Mouse (Mus musculus) spleen, postnatal 10 days (tissue): ENCODE results near the gene Eif3a.

ENCODE experiments used
- DNase-seq, 2 experiments: peaks; one replicate each; pipeline ENCODE4 v3.0.0; 2021 to 2022; ENCODE audit warnings: low spot score in 2 of 2

Gene Eif3a

GRCm38 (mm10) chr19:60758896-60759835 lies 31.3 kb downstream of the Eif3a start:
- DNase-seq, result no peak

DNA sequence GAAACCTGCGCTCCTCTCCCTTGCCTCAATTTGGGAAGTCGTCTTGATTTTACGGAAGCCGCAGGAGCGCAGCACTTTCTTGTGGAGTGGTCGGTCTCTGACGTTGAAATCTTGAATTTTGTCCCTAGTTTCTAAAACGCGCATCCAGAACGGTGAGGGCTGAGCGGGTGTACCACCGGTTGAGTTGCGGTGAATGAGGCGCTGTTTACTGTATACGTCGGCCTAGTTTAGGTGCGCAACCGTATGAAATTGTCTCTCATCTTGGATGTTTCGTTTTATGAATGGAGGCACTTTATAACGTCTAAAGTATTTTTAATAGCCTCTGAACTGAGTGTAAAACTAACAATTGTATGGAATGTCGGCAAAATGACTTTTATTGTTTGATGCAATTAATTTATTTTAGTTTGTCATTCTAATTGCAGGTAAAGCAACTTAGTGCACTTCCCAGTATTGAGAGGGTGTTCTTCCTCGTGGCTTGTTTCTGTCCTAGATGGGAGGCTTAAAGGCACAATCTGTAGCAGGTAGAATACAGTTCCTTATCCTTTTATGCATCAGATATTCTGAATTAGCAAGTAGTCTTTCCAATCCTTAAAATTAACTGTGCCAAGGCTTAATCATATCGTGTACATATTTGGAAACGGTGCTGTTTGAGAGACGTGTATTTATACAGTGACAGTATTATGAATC lies 33.2 kb downstream of the Eif3a start:
- no peak for DNase-seq

DNA sequence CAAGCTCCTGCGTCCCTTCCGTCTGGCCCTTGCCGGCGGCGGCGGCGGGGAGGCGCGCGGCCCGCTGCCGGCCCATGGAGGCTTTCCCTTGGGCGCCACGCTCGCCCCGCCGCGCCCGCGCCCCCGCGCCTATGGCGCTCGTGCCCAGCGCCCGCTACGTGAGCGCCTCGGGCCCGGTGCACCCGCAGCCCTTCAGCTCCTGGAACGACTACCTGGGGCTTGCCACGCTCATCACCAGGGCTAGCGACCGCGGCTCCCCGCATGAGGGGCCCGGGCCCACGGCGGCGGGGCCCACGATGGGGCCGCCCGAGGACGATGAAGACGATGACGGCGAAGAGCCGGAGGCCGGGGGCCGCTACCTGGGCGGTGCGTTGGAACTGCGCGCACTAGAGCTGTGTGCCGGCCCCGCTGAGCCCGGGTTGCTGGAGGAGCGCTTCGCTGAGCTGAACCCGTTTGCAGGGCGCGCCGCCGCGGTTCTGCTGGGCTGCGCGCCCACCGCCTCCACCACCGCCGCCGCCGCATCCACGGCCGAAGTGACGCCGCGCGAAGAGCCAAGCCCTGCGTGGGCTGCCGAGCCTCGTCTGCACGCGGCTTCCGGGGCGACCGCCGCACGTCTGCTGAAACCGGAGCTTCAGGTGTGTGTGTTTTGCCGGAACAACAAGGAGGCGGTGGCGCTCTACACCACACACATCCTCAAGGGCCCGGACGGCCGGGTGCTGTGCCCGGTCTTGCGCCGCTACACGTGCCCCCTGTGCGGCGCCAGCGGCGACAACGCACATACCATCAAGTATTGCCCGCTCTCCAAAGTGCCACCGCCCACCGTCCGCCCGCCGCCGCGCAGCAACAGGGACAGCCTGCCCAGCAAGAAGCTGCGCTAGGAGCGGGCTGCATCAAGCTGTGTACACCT lies 34.0 kb downstream of the Eif3a start:
- peak; percentile 62 to 73 for DNase-seq

- DNase-seq, result peak; percentile 81 to 92
These were observed 34.8 kb downstream of the Eif3a start, which contains the start of gene Nanos1 for GRCm38 (mm10) chr19:60755438-60756191. Nanos1 (plus strand) TSS chr19:60755987.

- no peak for DNase-seq
These were observed 42.7 kb downstream of the Eif3a start for GRCm38 (mm10) chr19:60747801-60748200.

- peak; percentile 45 to 62 for DNase-seq
These were observed 46.5 kb downstream of the Eif3a start for GRCm38 (mm10) chr19:60743767-60744547.

DNA sequence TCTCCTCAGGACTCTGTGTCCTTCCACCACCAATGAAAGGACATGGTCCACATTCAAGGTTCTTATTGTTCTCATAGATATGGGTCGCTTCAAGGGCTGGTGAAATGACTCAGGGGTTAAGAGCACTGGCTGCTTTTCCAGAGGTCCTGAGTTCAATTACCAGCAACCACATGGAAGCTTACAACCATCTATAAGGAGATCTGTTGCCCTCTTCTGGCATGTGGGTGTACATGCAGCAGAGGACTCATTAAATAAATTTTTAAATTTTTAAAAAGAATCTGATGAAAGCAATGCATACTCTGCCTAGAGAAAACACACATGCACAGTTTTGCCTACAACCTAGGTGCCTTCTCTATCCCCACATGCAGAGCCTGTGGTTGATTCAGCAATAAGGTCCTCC lies 49.9 kb downstream of the Eif3a start:
- DNase-seq, result no peak

- no peak for DNase-seq
These were observed 58.5 kb downstream of the Eif3a start for GRCm38 (mm10) chr19:60731966-60732365.

DNA sequence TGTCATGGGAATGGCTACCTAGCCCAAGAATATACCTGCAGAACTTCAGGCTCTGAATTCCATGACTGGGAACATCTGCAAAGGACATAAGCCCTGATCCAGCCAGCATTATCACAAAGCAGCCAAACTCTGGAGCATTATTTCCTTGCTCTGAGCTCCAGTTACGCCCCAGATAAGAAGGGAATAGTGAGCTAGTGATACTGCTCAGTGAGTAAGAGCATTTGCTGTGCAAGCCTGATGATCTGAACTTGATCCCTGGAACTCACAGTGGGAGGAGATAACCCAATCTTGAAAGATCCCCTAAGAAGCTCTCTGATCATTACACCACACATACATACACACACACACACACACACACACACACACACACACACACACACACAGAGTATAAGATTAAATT lies 59.2 kb downstream of the Eif3a start:
- DNase-seq, result no peak

- peak; percentile 38 to 74 for DNase-seq
These were observed 60.1 kb downstream of the Eif3a start for GRCm38 (mm10) chr19:60730281-60730852.

GRCm38 (mm10) chr19:60716381-60716780 lies 74.1 kb downstream of the Eif3a start:
- no peak for DNase-seq

- DNase-seq, result no peak
These were observed 77.9 kb downstream of the Eif3a start for GRCm38 (mm10) chr19:60712577-60712976.
